Mouse (Mus musculus): ENCODE results near the gene Ntan1.

DNA sequence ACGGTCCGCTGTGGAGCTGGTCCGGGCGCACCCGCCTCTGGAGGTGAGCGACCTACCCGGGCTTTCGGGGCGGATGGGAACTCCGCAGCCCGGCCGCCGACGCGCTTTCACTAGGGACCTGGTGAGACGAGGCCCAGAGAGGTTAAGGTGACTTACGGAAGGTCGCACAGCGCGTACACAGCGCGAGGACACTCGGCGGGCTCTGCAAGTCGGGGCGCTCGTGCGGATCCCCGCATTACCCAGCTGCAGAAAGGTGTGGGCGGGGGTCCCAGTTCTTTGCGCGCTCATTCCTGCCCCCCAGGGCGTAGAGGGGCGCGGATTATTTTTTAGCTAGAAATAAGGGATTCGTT is 724 bp downstream of the Ntan1 start:
- no peak for TF ChIP-seq POLR2A (IDR thresholded peaks at IDR 0.05; ENCODE audit: low read depth, low read length)
- no peak for TF ChIP-seq CTCF (IDR thresholded peaks at IDR 0.05; ENCODE audit: extremely low read depth, insufficient read length, insufficient replicate concordance, low read depth, low read length)
